Comparison of ENCODE assay signal across 11 mouse cellular contexts in genomic region chr6:29535316-29535715, GRCm38 (mm10). TPM values are rescaled to one million over a fixed set of nuclear protein-coding genes. Genes with fewer than 3 reads are reported as not detected.
DNase-seq lines count a peak whose midpoint lies in the region; ATAC-seq and TF ChIP-seq lines count a peak whose summit lies in the region.
"Had no signal": no experiment of that assay in that cellular context is flagged by ENCODE, and none has a peak within 500 bp of the region (broad histone marks: within the 10 kb centered on the region; RNA-seq: fewer than 3 reads in every experiment).

No protein-coding gene starts in this region.

- H3K36me3 ChIP-seq in kidney, postnatal 0 days (ENCODE audit: insufficient read depth, low read length): no peaks in the 10 kb centered on the region
- H3K36me3 ChIP-seq in neural tube, embryonic 15.5 days: no peaks in the 10 kb centered on the region

- TF ChIP-seq CTCF in kidney, postnatal 0 days (IDR thresholded peaks at IDR 0.05; ENCODE audit: low read depth): no peak

- peaks cover 6% of the 10 kb centered on the region for H3K4me1 ChIP-seq in kidney, postnatal 0 days (replicated peaks; ENCODE audit: insufficient read depth, low read length)
- H3K4me1 ChIP-seq in neural tube, embryonic 15.5 days: no peaks in the 10 kb centered on the region

- no peak overlapping the region for H3K27ac ChIP-seq in kidney, postnatal 0 days
- H3K27ac ChIP-seq in neural tube, embryonic 15.5 days (replicated peaks): no peak overlapping the region
- H3K27ac ChIP-seq: gastrocnemius, adult 2 months had no signal

- H3K27me3 ChIP-seq in kidney, postnatal 0 days (ENCODE audit: insufficient read depth, low read length): no peaks in the 10 kb centered on the region
- H3K27me3 ChIP-seq in neural tube, embryonic 15.5 days (replicated peaks): peaks cover 14% of the 10 kb centered on the region

- H3K9ac ChIP-seq in kidney, postnatal 0 days (ENCODE audit: low read depth, low read length): no peak overlapping the region
- no peak overlapping the region for H3K9ac ChIP-seq in neural tube, embryonic 15.5 days (replicated peaks)

- H3K4me2 ChIP-seq in kidney, postnatal 0 days (ENCODE audit: low read length): no peak overlapping the region
- no peak overlapping the region for H3K4me2 ChIP-seq in neural tube, embryonic 15.5 days

- no peaks in the 10 kb centered on the region for H3K9me3 ChIP-seq in kidney, postnatal 0 days (replicated peaks; ENCODE audit: low read length)
- H3K9me3 ChIP-seq in neural tube, embryonic 15.5 days (replicated peaks): no peaks in the 10 kb centered on the region
- H3K9me3 ChIP-seq: G1E had no signal

- peak; percentile 44; the same call in 1 of the 2 replicates for ATAC-seq in kidney, postnatal 0 days (replicated peaks; ENCODE audit: low FRiP score, low read depth)
- no peak; the same call in 1 of the 2 replicates for ATAC-seq in neural tube, embryonic 15.5 days (ENCODE audit: low FRiP score)
- ATAC-seq: activated CD4-positive, CD25-positive, alpha-beta regulatory T cell, adult 4 months had no signal

- 26% methylated on average over 6 of the region's 6 CpGs for WGBS in kidney, postnatal 0 days
- WGBS in neural tube, embryonic 15.5 days: 81% methylated on average over 6 of the region's 6 CpGs

- peak; percentile 66 for DNase-seq in adrenal gland, adult 2 months
- DNase-seq in adrenal gland, postnatal 4 days (ENCODE audit: low spot score in 2 of 2): no peak
- peak; percentile 59 to 65 for DNase-seq in urinary bladder, postnatal 4 days (ENCODE audit: low spot score in 2 of 2)
- DNase-seq in urinary bladder, postnatal 10 days (ENCODE audit: low spot score): no peak
- peak; percentile 34 for DNase-seq in kidney, postnatal 0 days (ENCODE audit: low spot score)
- DNase-seq in spleen, postnatal 10 days (ENCODE audit: low spot score in 2 of 2): no peak
- no peak for DNase-seq in spleen, postnatal 36 days (ENCODE audit: low spot score in 2 of 2)
- DNase-seq: gastrocnemius, adult 2 months had no signal

- no peak overlapping the region for H3K4me3 ChIP-seq in kidney, postnatal 0 days (replicated peaks; ENCODE audit: low read depth, low read length)
- no peak overlapping the region for H3K4me3 ChIP-seq in neural tube, embryonic 15.5 days (replicated peaks)
- H3K4me3 ChIP-seq: gastrocnemius, adult 2 months had no signal

RNA-seq across cellular contexts. Expression of gene Irf5, which starts 8.9 kb away (rescaled TPM):
- 1 to 10 TPM; 4.9 to 6.6 TPM for total RNA-seq in adrenal gland, adult 2 months (2021)
- 15.0 and 15.1 TPM in 2 replicates for polyA plus RNA-seq in adrenal gland, adult 2 months (2012; rRNA removed)
- total RNA-seq in adrenal gland, postnatal 4 days (2021): 1 to 10 TPM; 4.5 to 4.7 TPM
- 3.7 and 4.7 TPM in 2 replicates for polyA plus RNA-seq in kidney, postnatal 0 days (2015; fragmentation: Nextera tagmentation; extraction: Ambion mirVana)
- 2.7 and 4.9 TPM in 2 replicates for polyA plus RNA-seq in neural tube, embryonic 15.5 days (2015; fragmentation: Nextera tagmentation; extraction: Ambion mirVana)

RNA-seq across cellular contexts. Expression of gene Kcp, which starts 27.6 kb away (rescaled TPM):
- total RNA-seq in adrenal gland, adult 2 months (2021): 1 to 10 TPM; 1.9 to 2.1 TPM
- 6.6 and 8.3 TPM in 2 replicates for polyA plus RNA-seq in adrenal gland, adult 2 months (2012; rRNA removed)
- total RNA-seq in adrenal gland, postnatal 4 days (2021): 10 to 100 TPM in 1 of 2 experiments, 1 to 10 TPM in 1; 9.0 to 14.2 TPM
- polyA plus RNA-seq in kidney, postnatal 0 days (2015; fragmentation: Nextera tagmentation; extraction: Ambion mirVana): 17.1 and 19.1 TPM in 2 replicates
- 19.0 and 21.5 TPM in 2 replicates for polyA plus RNA-seq in neural tube, embryonic 15.5 days (2015; fragmentation: Nextera tagmentation; extraction: Ambion mirVana)

Comparison
In these comparisons a context has a peak if more than half of its experiments do, and no peak if none do; other contexts are left out.
1. DNase-seq: peak in adrenal gland, adult 2 months (single experiment), urinary bladder, postnatal 4 days (2 of 2) and kidney, postnatal 0 days (single experiment); none in adrenal gland, postnatal 4 days (0 of 2), urinary bladder, postnatal 10 days (single experiment), spleen, postnatal 10 days (0 of 2) and spleen, postnatal 36 days (0 of 2).